Mouse (Mus musculus): ENCODE results near the gene Heg1.

Gene Heg1

DNA sequence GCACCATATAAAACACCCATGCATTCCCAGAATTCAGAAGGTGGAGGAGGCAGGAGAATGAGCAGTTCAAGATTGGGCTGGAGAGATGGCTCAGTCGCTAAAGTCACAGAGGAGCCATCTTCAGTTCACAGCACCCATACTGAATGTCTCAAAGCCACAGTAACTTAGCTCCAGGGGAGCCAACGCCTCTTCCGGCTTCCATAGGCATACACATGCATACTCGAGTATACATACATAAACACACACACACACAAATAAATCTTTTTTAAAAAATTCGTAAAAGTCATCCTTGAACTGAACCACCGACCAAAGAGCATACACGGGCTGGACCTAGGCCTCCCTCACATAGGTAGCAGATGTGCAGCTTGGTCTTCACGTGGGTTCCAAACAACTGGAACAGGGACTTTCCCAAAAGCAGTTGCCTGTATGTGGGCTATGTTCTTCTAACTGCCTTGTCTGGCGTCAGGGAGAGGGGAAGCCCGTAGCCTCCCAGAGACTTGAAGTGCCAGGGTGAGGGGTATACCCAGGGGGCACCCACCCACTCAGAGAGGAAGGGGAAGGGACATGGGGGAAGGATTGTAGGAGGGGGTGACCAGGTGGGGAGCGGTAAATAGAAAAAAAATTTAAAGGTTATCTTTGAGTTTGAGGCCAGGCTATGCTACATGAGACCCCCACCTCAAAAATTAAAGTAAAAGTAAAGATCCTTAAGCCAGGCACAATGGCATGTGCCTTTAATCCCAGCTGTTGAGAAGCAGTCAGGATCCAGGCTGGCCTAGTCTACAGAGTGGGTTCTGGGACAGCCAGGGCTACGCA, 24.6 kb downstream of the Heg1 start:
- peak; percentile 35 to 49 for DNase-seq

DNA sequence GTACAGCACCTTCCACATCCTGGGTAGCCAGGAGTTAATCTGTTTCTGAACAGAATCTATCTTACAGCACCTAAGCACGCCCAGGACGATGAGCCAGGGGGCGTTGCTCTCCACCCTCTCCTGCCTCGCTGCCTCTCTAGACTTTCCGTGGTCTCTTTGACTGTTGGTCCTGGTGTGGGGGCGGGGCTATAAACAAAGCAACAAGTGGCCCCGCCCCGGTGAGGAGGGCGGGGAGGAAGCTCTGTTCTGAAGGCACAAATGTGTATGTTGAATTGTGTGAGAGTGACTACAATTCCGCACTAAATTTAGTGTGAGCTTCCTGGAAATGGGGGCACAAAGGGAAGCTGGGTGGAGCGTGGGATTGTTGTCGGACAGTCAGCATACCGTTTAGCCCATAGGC, 30.1 kb downstream of the Heg1 start:
- peak; percentile 90 to 91 for DNase-seq

DNA sequence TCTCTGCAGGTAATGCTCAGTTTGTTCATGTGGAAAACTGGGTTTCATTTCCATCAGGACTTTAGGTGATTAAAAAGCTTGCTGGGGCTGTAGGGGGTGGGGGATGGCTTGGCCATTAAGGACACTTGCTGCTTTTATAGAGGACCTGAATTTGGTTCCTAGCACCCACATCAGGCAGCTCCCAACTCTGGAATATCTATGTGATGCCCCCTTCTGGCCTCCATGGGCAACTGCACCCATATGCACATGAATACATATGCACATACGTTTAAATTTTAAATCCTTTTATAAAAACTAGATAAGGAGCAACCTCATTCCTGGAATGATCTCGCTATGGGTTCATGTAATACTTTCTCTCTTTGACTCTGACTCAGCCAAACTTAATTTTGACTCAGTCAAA, 39.1 kb downstream of the Heg1 start:
- DNase-seq, result no peak

DNA sequence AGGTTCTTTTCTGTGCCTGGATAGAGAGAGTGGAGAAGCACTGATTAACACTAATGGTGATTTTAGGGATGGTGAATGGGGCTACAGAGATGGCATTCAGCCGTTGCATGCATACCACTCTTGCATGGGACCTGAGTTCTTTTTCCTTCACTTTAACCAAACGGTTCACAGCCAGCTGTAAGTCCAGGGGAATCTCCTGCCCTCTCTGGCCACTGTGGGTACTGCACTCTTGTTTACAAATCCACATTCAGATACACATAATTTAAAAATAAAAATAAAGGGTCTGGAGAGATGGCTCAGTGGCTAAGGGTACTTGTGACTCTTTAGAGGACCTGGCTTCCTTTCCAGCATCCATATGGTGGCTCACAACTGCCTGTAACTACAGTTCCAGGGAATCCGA, 39.8 kb downstream of the Heg1 start:
- DNase-seq, result peak; percentile 57 to 61

DNA sequence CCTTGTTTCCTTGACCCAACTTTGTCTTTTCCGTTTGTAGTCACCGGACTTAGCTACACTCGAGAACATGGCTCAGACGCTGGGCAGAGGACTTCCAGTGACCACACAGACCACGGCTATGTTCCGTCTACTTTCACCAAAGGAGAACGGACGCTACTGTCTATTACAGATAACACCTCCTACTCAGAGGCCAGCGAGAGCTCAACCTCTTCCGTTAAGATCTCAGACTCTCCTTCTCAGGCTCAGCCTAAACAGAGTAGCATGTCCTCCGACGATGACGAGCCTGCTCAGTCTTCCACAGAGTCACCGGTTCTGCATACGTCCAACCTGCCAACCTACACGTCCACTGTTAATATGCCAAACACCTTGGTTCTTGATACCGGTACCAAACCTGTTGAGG, 42.1 kb downstream of the Heg1 start:
- no peak for DNase-seq

DNA sequence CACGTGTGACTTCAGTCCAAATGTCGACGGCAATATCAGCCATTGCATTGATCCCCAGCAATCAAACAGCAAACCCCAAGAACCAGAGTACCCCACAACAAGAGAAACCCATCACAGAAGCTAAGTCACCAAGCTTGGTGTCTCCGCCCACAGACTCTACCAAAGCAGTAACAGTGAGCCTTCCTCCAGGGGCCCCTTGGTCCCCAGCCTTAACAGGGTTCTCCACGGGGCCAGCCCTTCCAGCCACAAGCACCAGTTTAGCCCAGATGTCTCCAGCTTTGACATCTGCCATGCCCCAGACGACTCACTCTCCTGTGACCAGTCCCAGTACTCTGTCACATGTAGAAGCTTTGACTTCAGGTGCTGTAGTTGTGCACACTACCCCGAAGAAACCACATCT, 42.7 kb downstream of the Heg1 start:
- DNase-seq, result no peak

DNA sequence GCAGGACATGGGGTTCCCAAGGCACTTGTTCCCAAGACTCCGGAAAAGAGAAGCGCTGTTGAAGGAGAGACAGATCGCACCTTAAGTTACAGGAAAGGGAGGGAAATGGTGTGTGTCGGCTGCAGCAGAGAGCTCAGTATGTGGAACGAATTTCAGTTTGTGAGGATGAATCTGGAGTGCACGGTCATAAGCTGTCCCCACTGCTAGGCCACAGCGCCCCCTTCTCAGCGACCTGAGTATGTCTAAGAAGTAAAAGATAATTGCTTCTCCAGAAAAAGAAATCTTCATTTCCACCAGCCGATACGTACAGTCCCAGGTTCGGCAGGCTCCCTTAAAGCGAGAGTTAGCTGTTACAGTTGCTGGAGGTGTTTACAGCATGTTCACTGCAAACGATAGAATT, 44.3 kb downstream of the Heg1 start:
- DNase-seq, result no peak

DNA sequence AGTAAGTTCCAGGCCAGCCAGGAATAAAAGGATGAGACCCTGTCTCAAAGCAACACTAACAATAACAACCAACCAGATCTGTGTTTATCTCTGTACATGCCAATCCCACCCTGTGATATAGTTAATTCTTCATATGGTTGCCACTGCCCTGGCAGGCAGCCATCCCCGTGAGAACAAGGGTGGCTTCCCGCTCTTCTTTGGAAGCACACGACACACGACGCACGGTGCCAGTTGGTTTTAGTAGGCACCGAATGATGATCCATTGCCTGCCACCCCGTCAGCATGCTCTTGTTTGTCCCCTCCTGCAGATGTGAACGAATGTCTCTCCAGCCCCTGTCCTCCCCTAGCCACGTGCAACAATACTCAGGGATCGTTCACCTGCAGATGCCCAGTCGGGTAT, 47.1 kb downstream of the Heg1 start:
- DNase-seq, result no peak

DNA sequence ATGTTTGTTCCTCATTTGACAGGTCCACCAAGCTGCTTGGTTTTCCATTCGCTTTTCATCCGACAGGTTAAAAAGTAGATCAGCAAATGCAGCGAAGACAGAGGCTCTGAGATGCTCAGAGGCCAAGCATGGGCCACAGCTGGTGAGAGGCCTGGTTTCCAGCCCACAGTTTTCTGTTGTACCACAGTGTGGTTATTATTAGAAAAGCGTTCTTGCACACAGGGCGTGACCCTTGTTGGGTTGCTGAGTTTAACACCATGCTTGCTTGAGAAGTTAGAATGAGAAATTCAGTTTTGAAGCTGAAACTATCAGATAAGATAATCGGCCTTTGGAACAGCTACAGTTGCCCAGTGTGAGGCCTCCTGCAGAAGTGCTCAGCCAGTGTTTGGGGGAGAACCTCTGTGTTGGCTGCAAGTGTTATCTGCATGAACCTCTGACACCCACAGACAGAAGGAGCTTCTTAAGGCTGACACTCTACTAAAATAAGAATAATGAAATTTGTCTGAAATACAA, 48.1 kb downstream of the Heg1 start:
- DNase-seq, result peak; percentile 66

DNA sequence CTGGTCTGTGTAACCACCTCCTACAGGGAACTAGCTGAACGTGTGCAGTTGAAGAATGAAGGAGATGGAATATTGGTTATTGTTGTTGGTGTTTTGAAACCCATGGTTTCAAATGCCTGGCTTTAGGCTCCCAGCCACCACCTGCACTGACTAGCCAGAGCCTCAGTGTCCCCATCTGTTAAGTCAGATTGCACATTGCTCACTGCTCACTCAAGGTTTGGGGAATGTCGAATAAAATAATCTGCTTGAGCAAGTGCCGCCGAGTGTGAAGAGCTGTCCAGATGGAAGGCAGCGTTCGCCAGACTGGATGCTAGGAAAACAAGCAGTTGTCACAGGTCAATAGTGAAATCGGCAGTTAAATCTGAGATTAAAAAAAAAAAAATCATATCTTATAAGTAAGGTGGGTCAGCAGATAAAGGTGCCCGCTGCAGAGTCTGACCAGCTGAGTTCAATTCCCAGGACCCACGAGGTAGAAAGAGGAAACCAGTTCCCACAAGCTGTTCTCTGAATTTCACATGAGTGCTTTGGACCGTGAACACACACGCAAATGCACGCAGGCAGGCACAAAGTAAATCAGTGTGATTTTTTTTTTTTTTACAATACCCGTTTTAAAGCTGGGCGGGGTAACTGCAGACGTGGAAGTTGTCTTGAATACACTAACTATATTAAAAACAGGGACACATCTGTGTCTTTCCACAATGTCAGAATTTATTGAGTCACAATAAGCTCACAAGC, 48.8 kb downstream of the Heg1 start:
- peak; percentile 72 to 76 for DNase-seq

DNA sequence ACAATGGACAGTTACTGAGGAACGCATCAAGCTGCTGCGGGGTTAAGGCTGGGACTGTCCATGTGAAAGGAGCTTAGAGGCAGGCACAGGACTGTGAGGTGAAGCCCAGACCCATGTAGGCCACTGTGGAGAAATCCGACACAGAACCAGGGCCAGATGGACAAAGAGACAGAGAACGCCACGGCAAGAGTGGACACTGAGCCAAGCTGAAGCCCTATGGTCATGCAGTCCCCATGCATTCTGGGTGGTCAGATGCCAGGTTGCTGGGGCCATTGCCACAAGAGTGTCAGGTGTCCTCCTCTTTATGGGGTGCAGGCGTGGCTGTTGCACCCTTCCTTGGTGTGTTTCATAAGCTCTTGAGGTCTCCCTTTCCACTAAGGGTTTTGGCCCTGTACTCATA, 49.7 kb downstream of the Heg1 start:
- DNase-seq, result no peak

DNA sequence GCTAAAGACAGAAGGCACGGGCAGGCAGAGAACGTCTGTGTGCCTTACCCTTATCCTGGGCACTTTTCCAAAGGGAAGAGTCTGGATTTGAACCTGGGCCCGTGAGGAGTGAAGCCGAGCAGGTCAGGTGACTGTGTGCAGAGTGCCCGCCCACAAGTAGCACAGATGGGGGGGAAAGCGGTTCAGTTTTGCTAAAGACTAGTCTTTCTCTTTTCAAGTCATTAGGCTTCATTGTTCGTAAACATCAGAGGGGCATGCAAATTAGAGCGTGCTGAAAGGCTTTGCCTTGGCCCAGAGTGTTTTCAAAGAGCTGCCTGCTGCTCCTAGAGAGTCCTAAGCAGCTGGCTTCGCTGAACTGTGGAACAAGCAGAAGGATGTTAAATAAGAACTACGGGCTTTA, 50.4 kb downstream of the Heg1 start:
- peak; percentile 76 to 80 for DNase-seq

DNA sequence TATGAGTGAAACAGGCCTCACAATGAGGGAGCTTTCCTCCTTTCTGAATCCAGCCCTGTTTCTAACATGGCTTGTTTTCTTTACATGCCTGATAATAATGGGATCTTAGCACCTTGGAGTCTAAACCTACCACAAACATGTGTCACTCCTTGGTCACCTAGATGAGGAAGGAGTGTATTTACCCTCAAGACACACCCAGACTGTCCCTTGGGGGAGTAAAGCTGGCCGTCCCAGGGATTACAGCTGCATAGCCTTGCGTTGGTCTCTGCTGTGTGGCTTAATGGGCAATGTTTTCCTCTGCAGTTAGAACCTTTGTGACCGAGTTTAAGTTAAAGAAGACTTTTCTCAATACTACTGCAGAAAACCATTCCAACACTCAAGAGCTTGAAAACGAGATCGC, 51.1 kb downstream of the Heg1 start:
- peak in 1 of 2 experiments; percentile 39 for DNase-seq

DNA sequence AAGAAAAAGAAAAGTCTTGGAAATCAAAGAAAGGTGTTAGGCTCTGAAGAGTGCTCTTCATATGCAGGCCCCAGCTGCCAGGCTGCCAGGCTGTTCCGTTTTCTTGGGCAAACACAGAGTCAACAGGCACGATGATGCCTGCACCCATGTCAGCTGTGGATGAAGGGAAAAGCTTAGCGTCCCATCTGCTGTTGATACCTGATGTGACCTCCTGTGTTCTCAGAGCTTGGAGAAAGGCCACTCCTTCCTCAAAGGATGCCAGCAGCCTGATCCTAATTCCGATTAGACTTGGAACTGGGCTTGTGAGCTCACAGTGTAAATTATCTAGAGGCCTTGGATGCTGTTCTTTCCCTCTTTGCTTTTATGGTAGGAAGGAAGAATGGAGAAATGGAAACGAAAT, 51.6 kb downstream of the Heg1 start:
- DNase-seq, result no peak

DNA sequence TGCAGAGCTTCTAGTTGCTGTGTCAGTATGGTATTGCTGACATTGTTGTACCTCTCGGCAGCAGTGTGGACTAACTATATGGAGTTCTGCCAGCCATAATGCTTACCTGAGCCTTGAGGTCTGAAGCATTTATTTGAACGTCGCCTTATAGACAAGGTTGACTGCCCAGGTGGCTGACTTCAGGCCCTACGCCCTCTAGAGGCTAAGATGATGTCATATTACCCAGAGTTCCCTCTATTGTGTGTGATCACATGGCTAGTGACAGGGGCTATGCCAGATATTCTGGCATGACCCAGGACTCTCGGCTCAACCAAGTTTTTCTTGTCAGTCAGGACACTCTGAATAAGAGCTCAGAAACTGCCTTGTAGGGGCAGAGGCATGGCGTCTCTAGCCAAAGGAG, 52.6 kb downstream of the Heg1 start:
- DNase-seq, result peak; percentile 45

DNA sequence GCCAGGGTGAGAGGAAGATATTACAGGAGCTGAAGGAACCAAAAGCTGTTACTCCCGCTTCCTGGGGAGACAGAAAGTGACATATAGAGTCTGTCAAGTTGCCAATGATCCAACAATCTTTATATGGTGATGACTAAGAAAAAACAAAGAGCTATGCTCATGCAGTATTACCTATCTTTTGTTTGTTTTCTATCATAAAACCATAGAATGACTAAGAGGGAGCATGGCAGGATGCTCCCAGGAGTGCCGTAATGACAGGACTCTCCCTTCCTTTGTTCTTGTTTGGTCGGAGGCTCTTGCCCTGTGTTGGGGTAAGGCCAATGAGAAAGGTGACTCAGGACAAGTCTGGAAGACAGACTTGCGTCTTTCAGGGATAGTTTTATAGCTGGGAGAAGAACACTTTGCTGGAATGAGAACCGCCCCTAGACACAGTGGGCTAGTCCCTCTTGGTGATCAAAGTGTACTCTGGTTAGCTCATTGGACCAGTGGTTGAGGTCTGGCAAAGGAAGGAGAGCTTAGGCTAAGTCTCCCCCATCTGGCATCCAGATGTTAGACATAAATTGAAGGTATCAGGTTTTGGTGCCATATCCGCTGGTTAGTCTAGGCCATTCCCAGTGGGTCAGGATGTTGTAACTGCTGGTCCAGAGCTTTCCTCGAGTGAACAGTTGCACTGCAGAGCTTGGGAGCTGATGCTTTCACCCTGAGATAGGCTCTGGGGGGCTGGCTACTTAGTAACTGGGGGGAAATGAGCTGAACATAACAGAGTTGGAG, 55.0 kb downstream of the Heg1 start:
- no peak for DNase-seq

DNA sequence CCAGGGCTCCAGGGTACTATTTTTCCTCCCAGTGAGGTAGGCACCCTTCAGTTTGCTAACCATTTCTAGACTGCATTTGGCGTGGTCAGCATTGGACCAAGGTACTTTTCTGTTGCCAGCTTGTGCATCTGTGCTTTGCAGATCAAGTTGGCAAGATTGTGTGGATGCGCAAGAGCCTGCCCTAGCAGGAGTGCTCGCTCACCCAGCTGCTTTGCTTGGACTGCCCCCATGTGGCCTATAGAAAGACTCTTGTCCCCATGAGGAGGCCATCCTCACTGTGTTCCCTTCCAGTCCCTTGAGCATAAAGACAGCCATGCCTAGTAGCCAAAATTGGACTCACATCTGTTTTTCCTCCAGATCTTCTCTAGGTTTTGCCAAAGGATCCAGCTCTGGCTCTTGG, 55.6 kb downstream of the Heg1 start:
- peak; percentile 71 to 72 for DNase-seq

DNA sequence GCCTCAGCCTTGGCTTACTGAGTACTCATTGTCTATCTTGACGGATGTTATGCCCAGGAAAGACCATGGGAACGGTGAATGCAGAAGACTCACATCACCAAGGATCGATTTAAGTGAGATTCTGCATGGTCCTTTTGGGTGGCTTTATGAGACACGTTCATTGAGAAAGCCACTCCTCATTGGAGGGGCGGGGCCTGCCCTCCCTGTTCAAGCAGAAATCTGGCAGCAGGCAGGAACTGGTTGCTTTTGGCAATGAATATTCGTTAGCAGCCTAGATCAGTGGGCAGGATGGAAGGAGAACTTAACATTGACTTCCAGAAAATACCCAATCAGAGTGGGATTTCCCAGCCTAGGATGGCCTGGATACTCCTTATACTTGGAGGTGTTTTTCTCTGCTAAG, 56.2 kb downstream of the Heg1 start:
- no peak for DNase-seq

DNA sequence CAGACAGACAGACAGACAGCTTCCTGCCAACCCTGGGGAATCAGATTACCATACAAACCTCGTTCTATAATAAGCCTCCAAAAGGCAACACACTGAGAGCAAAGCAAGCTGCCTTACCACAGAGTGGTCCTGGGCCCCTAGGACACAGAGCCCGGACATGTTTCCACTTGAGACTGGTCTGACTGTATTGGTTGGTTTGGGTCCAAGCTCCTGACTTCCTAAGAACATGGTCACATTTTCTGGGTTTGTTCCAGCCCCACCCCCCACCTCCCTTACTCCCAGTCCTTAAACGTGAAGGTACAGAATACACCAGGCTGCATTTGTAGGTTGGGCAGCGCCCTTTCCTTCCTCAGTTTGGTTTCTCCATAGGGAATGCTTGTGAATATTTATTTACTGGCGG, 57.6 kb downstream of the Heg1 start:
- DNase-seq, result no peak

DNA sequence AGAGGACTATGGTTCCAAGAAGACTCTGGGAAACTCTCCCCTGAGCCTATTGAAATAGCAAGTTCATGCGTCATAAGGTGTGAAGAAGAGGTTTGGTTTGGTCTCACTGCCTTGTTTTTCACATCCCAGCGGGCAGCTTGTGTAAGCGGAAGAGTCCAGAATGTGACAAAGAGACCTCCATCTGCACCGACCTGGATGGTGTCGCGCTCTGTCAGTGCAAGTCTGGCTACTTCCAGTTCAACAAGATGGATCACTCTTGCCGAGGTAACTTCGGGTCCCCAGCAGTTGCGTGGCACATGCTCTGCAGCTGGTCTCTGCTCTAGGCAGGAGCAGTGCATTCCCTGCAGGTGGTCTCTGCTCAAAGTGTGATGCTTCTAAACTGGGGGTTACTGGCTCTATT, 58.1 kb downstream of the Heg1 start:
- no peak for DNase-seq

DNA sequence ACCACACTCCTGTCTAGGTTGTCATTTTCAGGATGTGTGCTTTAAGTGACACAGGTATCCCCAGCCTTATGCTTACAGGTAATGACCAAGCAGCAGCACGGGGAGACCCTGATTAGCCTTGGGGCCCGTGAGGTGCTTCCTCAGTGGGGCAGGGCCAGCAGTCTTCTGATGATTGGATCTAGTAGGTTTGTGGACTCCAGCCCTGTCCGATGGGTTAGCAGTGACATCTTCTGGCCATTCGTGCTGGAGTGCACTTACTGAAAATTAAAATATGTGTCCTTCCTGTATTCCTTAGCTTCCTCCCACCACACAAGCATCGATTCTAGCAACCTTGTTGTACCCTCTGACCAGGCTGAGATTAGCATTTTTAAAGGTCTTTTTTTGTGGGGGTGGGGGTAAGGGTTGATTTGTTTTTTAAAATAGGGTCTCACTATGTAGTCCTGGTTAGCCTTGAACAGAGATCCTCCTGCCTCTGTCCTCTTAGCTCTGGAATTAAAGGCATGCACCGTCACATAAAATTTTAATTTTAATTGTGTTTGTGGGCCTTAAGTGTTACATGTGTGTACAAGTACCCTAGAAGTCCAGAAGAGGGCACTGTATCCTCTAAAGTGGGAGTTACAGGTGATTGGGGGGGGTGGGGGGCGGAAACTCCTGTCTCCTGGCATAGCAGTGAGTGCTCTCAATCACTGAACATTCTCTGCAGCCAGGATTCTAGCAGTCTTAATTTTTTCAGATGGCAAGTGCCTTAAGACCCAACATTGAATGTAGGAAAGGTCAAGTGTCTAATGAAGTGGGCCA, 60.7 kb downstream of the Heg1 start:
- peak; percentile 35 to 50 for DNase-seq

DNA sequence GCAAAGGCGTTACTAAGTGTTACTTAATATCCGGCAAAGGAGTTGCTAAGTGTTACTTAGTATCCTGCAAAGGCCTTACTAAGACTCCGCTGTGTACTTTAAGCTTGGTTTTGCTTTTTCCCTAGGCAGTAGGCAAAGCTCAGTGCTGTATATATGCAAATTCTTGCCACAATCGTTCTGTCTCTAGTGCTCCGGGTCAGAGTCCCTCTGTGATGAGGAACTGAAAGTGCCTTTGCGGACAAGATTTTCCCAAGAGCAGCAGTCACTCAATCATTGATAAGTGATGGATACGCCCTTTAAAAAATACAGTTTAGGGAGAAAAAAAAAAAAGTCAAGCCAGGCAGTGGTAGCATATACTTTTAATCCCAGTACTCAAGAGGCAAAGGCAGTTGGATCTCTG, 61.3 kb downstream of the Heg1 start:
- peak; percentile 71 to 79 for DNase-seq

Data from B cell, adult 2 months (primary cell).